Mouse (Mus musculus): ENCODE data around the gene Nptx1.

DNA sequence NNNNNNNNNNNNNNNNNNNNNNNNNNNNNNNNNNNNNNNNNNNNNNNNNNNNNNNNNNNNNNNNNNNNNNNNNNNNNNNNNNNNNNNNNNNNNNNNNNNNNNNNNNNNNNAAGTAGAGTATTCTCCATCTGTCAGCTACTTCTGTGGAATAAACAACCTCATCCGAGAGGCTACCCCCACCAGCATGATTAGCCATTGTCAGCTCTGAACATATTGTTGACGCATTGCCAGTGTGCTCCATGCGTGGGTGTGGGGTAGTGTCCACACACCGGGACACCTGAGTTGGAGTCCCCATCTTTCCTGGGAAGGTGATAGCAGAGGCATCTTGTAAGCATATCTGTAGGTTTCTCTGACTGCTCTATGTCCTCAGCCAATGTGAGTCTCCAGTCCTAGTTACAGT lies 39.0 kb upstream of the Nptx1 start:
- no peak for TF ChIP-seq POLR2A (IDR thresholded peaks at IDR 0.05; ENCODE audit: borderline replicate concordance, extremely low read depth, insufficient read depth, insufficient read length, poor library complexity, severe bottlenecking)
- TF ChIP-seq CTCF (IDR thresholded peaks at IDR 0.05; ENCODE audit: borderline replicate concordance, extremely low read depth, insufficient read depth, insufficient read length): no peak
